Mouse (Mus musculus) embryonic fibroblast, embryonic 13.5 days (primary cell): ENCODE measurements around the gene Frem2.

Experiments used
- CTCF ChIP-seq: IDR thresholded peaks from 2 replicates; pipeline ENCODE4 v1.5.1; 2011; ENCODE audit warnings: mild to moderate bottlenecking, control low read depth, low read length, moderate library complexity, borderline replicate concordance; ENCODE audit not compliant: insufficient read depth
- POLR2A ChIP-seq: IDR thresholded peaks from 2 replicates; pipeline ENCODE4 v1.6.1; 2011; ENCODE audit warnings: low read depth, mild to moderate bottlenecking, control low read depth, low read length, moderate library complexity

GRCm38 (mm10) chr3:53558230-53558629 is 98.9 kb downstream of the Frem2 start:
- no peak for TF ChIP-seq CTCF
- TF ChIP-seq POLR2A, result no peak
